Mouse (Mus musculus) ovary, postnatal 14 days (tissue): ENCODE measurements around the gene Mrgpre.

ENCODE experiments used
- DNase-seq: peaks from one replicate; pipeline ENCODE4 v3.0.0; 2022; ENCODE audit warnings: low spot score

Gene Mrgpre

GRCm38 (mm10) chr7:143738194-143738593 lies 46.1 kb downstream of the Mrgpre start:
- DNase-seq, result no peak

DNA sequence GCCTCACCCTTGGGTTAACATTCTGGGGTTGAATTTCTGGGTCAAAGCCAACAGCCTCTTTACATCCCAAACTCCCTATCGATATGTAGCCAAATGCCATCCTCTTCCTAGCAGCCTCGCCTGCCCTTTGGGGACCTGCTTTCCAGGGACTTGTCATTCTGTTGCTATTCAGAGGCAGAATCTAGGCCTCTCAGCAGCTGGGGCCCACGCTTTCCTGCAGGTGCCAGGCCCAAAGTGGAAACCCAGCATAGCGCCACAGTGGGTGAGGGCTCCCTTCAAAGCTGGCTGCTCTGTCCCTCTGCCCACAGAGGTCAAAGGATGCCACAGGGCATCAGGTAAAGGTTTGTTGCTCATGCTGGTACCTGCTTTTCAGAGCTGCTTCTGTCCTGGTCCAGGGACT lies 50.6 kb downstream of the Mrgpre start:
- no peak for DNase-seq

GRCm38 (mm10) chr7:143729886-143730285 lies 54.4 kb downstream of the Mrgpre start:
- DNase-seq, result no peak
